Mouse (Mus musculus) 416B (cell line): ENCODE results near the gene Tex44.
A peak's percentile ranks its signal among the peaks of the same experiment; 100 is the strongest.

Experiments
- DNase-seq: peaks from one replicate; pipeline ENCODE4 v3.0.0; 2011; ENCODE audit warnings: low read depth

Gene Tex44

DNA sequence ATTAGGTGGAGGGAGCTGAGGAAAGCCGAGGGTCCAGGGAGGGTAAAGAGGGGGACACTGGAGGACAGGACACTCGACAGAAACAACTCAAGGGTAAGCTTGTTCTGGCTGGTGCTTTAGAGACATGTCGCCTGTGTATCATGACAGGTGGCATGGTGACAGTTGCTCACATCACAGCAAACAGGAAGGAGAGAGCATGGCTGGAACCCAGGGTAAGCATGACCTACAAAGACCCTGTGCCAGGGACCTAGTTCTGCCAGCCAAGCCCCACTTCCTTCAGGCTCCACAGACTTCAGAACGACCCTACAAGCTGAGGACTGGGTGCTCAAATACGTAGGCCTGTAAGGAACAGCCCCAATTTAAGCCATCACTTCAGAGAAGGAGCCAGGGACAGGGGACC is 2.2 kb upstream of the Tex44 start:
- no peak for DNase-seq

GRCm38 (mm10) chr1:86424336-86424735 is 1.8 kb upstream of the Tex44 start:
- DNase-seq = no peak

DNA sequence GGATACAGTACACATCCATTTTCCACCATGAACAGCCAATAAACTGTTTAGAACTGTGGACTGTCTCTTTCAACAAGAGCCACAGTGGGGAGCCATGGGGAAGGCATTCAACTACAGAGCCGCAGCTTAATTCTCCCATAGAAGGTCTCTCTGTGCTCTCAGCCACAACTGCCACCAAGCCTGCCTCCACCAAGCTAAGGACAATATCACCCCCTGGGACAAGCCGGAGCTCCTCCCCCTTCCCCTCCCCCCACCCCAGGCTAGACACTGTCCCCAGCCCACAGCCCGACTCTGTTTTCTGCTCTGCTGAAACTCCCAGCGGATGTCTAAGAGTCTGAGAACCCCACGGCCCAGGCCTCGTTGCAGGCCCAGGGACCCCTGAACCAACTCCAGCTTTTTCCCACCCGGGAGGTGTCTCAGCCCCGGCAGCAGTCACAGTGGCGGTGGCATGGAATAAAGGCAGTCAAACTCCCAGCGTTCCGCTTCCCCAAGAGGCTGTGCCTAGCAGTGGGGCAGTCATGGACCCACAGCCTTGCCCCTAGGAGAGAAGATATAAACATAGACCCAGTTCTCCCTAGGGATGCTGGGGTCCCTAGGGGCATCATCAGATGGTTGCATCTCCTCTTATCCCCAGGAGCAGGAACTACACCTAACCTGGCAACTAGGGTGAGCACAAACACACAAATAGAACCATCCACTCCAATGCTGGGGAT is 1.1 kb upstream of the Tex44 start:
- no peak for DNase-seq

DNA sequence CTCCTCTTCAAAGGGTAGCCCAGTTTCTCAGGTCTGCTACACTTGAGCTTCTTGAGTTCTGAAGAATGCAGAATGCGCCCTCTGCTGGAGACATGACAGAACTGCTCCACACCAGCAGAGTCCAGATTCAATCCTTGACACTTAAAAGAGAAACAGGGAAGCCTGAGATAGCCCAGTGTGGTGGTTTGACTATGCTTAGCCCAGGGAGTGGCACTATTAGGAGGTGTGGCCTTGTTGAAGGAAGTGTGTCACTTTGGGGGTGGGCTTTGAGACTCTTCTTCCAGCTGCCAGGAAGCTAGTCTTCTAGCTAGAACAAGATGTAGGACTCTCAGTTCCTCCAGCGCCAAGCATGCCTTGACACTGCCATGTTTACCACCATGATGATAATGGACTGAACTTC is 3.9 kb downstream of the Tex44 start:
- DNase-seq = peak; percentile 93

GRCm38 (mm10) chr1:86432778-86433177 is 6.6 kb downstream of the Tex44 start:
- DNase-seq = peak; percentile 64

GRCm38 (mm10) chr1:86433359-86433758 is 7.2 kb downstream of the Tex44 start:
- no peak for DNase-seq

DNA sequence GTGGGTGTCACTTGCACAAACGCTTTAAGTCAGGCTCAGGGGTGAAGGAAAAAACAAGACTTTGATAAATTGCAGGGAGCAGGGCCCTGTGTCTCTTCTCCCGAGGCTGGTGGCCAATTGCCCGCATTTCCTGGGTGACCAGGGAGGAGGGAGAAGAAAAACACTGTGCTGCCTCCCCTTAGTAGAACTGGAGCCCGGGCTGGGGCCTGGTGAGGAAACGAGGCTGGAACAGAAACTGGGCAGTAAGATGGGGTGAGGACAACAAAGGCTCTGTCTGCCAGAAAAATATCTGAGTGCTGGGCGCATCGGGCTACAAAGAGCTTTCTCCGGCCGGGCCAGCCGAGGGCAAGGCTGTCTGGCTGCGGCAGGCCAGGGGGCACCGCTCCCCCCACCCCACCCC is 7.9 kb downstream of the Tex44 start:
- no peak for DNase-seq

DNA sequence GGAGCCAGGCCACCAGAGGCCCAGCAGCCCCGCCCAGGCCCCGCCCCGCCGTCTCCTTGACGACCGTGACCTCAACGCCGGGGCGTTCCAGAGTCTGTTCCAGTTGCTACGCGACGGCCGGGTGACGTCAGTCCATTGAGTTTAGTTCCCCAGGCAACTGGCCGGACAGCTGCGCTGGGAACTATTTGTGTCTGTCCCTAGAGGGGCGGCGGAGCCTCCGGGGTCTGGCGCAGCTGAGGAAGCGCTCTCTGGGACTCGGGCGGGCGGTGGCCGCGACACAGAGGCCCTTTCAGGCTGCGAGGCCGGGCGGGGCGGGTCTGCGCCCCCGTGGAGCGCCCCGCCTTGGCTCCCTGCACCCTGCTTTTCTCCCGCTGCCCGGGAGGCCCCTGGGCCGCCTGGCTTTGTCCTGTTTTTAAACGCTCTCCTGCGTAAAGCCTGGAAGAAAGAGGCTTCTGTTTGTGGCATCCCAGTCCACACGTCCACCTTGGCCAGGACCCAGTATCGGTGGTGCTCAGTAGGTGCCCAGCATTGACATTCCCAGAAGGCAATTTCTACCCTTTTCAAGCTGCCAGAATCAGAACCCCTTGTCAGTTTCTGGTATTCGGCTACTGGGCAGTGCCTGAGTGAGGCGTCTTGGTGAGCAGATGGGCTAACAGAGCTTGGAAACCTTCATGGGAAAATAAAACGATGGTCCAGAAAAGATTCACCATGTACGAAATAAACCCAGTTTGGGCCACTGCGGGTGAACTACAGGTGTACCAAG is 8.5 kb downstream of the Tex44 start:
- DNase-seq = peak; percentile 96

GRCm38 (mm10) chr1:86435302-86435821 is 9.2 kb downstream of the Tex44 start:
- DNase-seq = no peak

DNA sequence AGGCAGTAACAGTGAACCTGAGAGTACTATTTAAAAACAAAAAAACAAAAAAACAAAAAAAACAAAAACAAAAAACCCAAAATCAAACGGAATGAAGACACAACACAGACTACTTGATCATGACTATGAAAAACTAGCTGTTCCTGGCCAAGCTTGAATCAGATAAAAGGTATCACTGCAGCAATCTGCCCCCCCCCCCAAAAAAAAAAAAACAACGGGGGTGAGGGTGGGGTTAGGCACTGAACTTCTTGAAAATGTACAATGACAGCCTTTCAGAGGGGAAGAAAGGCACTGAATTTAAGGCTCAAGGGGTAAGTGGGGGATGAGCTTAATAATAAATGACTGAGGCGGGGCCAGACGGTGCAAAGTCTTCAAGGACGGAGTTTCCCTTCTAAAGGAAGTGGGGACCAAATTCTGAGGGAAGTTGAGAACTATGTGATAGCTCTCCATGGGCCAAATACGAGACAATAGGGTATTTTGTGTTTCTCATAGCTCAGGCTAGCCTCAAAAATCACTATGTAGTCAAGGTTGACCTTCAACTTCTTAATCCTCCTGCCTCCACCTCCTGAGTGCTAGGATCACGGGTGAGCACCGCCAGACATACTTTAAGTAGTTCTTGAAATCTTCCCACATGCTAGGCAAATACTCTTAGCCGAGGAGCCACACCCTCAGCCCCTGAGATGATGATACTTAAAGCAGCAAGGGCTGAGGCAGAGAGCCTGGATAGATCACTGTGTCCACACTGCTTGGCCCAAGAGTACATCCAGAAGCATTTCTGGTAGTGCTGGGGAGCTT is 11.3 kb downstream of the Tex44 start:
- DNase-seq = no peak

GRCm38 (mm10) chr1:86438014-86438319 is 11.8 kb downstream of the Tex44 start:
- DNase-seq = peak; percentile 36

- DNase-seq = peak; percentile 79
These were observed 12.4 kb downstream of the Tex44 start for GRCm38 (mm10) chr1:86438501-86438900.

- peak; percentile 76 for DNase-seq
These were observed 13.5 kb downstream of the Tex44 start for GRCm38 (mm10) chr1:86439487-86440170.

- DNase-seq = peak; percentile 97
These were observed 14.2 kb downstream of the Tex44 start for GRCm38 (mm10) chr1:86440171-86440886.

DNA sequence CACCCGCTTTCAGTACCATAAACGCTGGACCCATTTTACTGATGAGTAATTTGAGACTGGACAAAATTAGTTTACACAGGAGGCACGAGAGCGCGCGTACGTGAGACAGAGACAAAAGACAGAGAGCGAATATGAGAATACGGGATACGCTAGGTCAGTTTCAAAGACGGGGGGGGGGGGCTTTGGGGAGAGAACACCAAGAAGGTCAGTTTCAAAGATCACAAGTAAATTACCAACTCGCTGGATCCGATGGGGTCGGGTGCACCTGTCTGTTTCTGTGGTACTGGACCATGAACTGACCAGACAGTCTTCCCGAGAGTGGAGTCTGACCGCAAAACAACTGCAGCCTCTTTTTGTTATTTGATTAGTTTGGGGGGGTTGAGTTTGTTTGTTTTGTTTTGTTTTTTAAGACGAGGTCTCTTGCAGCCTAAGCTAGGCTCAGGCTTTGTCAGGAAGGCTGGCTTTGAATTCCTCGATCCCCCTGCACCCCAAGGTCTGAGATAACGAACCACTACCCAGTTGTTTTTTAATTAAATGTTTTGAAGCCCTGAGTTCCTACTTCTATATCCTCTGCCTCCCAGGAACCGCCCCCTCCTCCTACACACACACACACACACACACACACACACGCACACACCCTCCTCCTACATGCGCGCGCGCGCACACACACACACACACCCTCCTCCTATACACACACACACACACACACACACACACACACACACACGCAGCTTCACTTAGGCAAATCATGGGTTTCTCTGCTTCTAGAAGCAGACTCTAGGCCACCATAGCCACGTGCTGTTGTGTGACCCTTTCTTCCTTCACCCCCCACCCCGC is 15.0 kb downstream of the Tex44 start:
- DNase-seq = peak; percentile 96

- DNase-seq = no peak
These were observed 15.5 kb downstream of the Tex44 start for GRCm38 (mm10) chr1:86441724-86441979.

DNA sequence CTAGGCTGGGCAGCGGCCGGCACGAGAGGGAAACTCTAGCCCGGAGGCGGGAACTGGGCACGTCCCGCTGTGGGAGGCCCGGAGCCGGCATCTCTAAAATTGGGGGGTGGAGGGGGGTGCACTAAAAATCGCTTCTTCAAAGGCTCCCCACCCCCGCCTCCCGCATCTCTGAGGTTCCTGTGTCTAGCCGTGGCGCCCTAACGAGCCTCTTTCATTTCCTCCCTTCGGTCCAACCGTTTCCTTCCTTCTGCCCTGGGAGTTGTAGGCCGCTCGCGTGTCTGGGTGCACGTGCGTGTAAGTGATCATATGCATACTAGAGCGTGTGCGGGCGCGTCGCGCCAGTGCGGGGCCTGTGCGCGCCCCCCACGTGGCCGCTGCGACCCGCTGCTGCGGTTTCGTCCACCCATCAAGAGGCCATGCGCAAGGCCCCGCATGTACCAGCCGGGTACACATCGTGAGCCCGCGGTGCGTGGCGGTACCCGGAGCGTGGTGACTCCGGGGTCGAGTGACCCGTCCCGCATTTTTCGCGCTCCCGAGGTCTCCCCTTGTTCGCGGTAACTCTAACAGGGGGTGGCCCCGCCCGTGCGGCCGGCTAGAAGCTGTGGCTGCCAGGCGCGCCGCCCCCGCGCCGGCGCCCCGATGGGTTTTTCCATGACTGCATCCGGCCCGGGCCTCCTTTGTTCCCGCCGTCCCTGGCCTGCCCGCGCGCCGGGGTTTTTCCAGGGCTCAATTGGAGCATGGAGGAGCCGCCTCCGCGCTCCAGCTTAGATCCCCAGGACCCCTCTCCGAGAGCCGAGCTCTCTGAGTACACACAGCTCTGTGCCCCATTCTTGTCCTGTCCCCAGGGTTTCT is 16.1 kb downstream of the Tex44 start:
- peak; percentile 94 for DNase-seq

GRCm38 (mm10) chr1:86442832-86443231 is 16.7 kb downstream of the Tex44 start:
- DNase-seq = no peak

DNA sequence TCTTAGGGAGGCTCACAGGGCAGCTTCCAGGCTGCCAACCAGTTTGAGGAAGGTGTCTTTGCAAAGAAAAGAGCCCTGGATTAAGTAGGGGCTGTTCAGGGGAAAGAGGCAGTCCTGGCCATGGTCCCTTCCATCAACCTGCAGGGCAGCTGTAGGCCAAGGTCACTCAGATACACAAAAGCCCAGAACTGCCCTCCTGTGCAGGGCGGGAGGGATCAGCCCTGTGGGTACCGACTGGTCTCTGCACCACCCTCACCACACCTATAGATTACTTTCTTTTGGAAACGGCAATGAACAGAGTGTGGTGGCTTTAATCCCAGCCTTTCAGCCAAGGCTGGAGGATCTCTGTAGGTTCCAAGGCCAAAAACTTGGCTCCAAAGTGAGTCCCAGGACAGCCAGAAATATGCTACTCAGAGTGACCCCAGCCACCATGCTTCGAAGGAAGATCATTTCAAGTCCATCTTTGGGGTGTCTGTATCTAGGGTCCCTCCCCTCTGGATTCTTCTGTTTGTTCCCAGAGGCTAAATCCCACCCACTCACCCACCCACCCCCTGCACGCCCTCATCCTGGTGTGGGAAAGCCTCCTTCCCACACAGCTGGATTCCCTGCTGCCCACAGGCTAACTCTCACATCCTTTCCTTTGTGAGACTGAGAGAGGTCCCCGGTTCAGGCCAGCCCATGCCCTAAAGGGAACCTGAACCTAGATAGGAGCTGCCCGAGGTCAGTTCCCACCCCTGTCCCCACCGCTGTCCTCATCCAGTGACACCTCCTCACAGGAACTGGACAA is 17.4 kb downstream of the Tex44 start:
- DNase-seq = peak; percentile 66
